ENCODE assay signal across 9 mouse cellular contexts in genomic region chr19:50184901-50185623, GRCm38 (mm10).
DNase-seq lines count a peak whose midpoint lies in the region; TF ChIP-seq lines count a peak whose summit lies in the region.
"Had no signal": no experiment of that assay in that cellular context is flagged by ENCODE, and none has a peak within 500 bp of the region (broad histone marks: within the 10 kb centered on the region; RNA-seq: fewer than 3 reads in every experiment).

No protein-coding gene starts in this region.

- no peaks in the 10 kb centered on the region for H3K36me3 ChIP-seq in E14TG2a.4 (ENCODE audit: insufficient read depth, low read length)
- H3K36me3 ChIP-seq in splenic B cell, adult 2 months (ENCODE audit: control insufficient read depth, insufficient read depth, low read length, poor library complexity, severe bottlenecking), result no peaks in the 10 kb centered on the region
- H3K36me3 ChIP-seq: limb, embryonic 12.5 days had no signal

- no peaks in the 10 kb centered on the region; the same call in 1 of the 2 replicates for H3K4me1 ChIP-seq in E14TG2a.4 (replicated peaks; ENCODE audit: low read depth, low read length)
- H3K4me1 ChIP-seq: limb, embryonic 12.5 days had no signal

- TF ChIP-seq CTCF in E14TG2a.4 (conservative IDR thresholded peaks at IDR 0.05; ENCODE audit: low read length), result peak; percentile 60

- no peaks in the 10 kb centered on the region for H3K9me3 ChIP-seq in E14TG2a.4 (ENCODE audit: low read length)
- H3K9me3 ChIP-seq: limb, embryonic 12.5 days had no signal

- no peak overlapping the region for H3K4me3 ChIP-seq in E14TG2a.4 (replicated peaks; ENCODE audit: low read length)
- H3K4me3 ChIP-seq: limb, embryonic 12.5 days had no signal

- DNase-seq in adrenal gland, adult (ENCODE audit: inconsistent age in 2 of 2, low spot score in 1 of 2), result peak; percentile 17 to 73
- DNase-seq in adrenal gland, adult 8-10 months, result no peak
- peak; percentile 5 for DNase-seq in cerebellum, adult 9-11 months
- peak; percentile 31 to 66 for DNase-seq in frontal cortex, postnatal 14 days (ENCODE audit: low spot score in 2 of 2)
- peak; percentile 38 to 76 for DNase-seq in layer of hippocampus, adult 18-20 months (ENCODE audit: low spot score in 2 of 2)
- peak; percentile 48 for DNase-seq in lung, postnatal 14 days
- peak; percentile 3 for DNase-seq in splenic B cell, adult 2 months (ENCODE audit: low read depth, low spot score)

- H3K27me3 ChIP-seq in E14TG2a.4 (ENCODE audit: insufficient read depth, low read length), result peaks cover 18% of the 10 kb centered on the region
- H3K27me3 ChIP-seq in splenic B cell, adult 2 months (ENCODE audit: control insufficient read depth, insufficient read depth, low read length, poor library complexity, severe bottlenecking), result no peaks in the 10 kb centered on the region
- H3K27me3 ChIP-seq: limb, embryonic 12.5 days had no signal
